Mouse (Mus musculus): ENCODE measurements around the gene Kank2.

The Kank2 gene

GRCm38 (mm10) chr9:21733446-21733845, 65.1 kb downstream of the Kank2 start:
- in situ Hi-C loops (cut with MboI; ENCODE audit: low pct_unique_long_range_greater_than_20kb in 1 of 2, low sequenced_read_pairs in 2 of 2, unreplicated experiment in 1 of 2): no loop called here

DNA sequence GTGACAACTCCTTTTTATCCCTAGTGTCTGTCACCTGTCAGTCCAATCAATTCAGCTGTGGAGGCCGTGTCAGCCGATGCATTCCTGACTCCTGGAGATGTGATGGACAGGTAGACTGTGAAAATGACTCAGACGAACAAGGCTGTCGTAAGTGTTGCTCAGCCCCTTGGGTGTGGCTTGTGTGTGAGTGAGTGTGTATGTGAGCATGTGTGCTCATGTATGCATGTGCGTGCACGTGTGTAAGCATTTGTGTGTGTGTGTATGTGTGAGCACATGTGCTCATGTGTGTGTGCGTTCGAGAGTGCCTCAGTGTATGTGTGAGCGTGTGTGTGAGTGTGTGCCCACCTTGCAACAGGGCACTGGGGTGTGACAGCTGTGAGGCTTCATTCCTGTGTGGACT, 66.3 kb downstream of the Kank2 start:
- in situ Hi-C loops (cut with MboI; ENCODE audit: low pct_unique_long_range_greater_than_20kb in 1 of 2, low sequenced_read_pairs in 2 of 2, unreplicated experiment in 1 of 2): no loop called here

GRCm38 (mm10) chr9:21729264-21729663, 69.3 kb downstream of the Kank2 start:
- in situ Hi-C loops (cut with MboI; ENCODE audit: low pct_unique_long_range_greater_than_20kb in 1 of 2, low sequenced_read_pairs in 2 of 2, unreplicated experiment in 1 of 2): no loop called here

- in situ Hi-C loops (cut with MboI; ENCODE audit: low pct_unique_long_range_greater_than_20kb in 1 of 2, low sequenced_read_pairs in 2 of 2, unreplicated experiment in 1 of 2): no loop called here
Measured at GRCm38 (mm10) chr9:21728261-21728832, 70.2 kb downstream of the Kank2 start.

- in situ Hi-C loops (cut with MboI; ENCODE audit: low pct_unique_long_range_greater_than_20kb in 1 of 2, low sequenced_read_pairs in 2 of 2, unreplicated experiment in 1 of 2): no loop called here
Measured at GRCm38 (mm10) chr9:21726218-21726975, 72.1 kb downstream of the Kank2 start.

DNA sequence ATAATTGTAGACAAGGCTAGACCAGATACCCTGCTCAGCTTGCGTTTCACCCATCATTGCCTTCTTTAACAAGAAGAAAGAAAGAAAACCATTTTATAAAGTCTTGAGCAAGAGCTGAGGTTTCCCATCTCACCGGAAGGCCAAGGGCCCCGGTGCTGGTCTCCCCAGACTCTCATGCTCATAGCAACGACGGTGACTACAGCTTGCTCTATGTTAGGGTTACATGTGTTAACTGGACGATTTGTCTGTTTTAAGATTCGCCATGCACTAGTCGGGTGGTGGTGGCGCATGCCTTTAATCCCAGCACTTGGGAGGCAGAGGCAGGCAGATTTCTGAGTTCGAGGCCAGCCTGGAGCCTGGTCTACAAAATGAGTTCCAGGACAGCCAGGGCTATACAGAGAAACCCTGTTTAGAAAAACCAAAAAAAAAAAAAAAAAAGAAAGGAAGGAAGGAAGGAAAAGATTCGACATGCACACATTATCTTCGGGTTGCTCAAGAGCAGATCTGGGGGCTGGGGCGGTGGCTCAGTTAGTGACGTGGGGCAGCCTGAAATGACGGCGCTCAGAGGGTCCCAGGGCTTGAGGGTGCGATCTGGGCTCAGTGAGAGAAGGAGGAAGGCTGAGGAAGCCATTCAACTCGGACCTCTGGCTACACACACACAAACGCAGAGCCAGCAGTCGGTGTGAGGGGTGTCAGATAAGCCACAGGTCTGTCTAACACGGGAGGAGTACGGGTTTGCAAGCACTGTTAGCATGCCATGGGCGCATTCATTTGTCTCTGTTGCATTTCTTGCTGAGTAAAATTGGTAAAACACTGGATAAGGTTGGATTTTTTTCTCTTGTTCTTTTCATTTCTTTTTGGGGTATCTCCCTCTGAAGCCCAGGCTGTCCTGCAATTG, 73.1 kb downstream of the Kank2 start:
- in situ Hi-C loops (cut with MboI; ENCODE audit: low pct_unique_long_range_greater_than_20kb in 1 of 2, low sequenced_read_pairs in 2 of 2, unreplicated experiment in 1 of 2): no loop called here

GRCm38 (mm10) chr9:21724147-21724536, 74.4 kb downstream of the Kank2 start:
- in situ Hi-C loops (cut with MboI; ENCODE audit: low pct_unique_long_range_greater_than_20kb in 1 of 2, low sequenced_read_pairs in 2 of 2, unreplicated experiment in 1 of 2): no loop called here

- in situ Hi-C loops (cut with MboI; ENCODE audit: low pct_unique_long_range_greater_than_20kb in 1 of 2, low sequenced_read_pairs in 2 of 2, unreplicated experiment in 1 of 2): no loop called here
Measured at GRCm38 (mm10) chr9:21723377-21724146, 75.0 kb downstream of the Kank2 start, which contains the start of gene Ldlr. Ldlr (plus strand) TSS chr9:21723483.

GRCm38 (mm10) chr9:21721036-21721435, 77.5 kb downstream of the Kank2 start:
- in situ Hi-C loops (cut with MboI; ENCODE audit: low pct_unique_long_range_greater_than_20kb in 1 of 2, low sequenced_read_pairs in 2 of 2, unreplicated experiment in 1 of 2): no loop called here

- in situ Hi-C loops (cut with MboI; ENCODE audit: low pct_unique_long_range_greater_than_20kb in 1 of 2, low sequenced_read_pairs in 2 of 2, unreplicated experiment in 1 of 2): no loop called here
Measured at GRCm38 (mm10) chr9:21717015-21717414, 81.5 kb downstream of the Kank2 start.

Measured in mouse embryonic stem cell (cell line).